In genomic region chr9:108073141-108073930, GRCm38 (mm10) we compare ENCODE assay signal across 11 mouse cellular contexts. TPM values are rescaled to one million over a fixed set of nuclear protein-coding genes. Genes with fewer than 3 reads are reported as not detected.
DNase-seq lines count a peak whose midpoint lies in the region; ATAC-seq and TF ChIP-seq lines count a peak whose summit lies in the region.
"Had no signal": no experiment of that assay in that cellular context is flagged by ENCODE, and none has a peak within 500 bp of the region (broad histone marks: within the 10 kb centered on the region; RNA-seq: fewer than 3 reads in every experiment).

No protein-coding gene starts in this region.

- H3K9ac ChIP-seq in heart, embryonic 11.5 days (ENCODE audit: low read depth, low read length) = 0 out of 2 replicates have a peak overlapping the region, but pooled peaks have one; percentile 49
- no peak overlapping the region for H3K9ac ChIP-seq in liver, embryonic 13.5 days
- H3K9ac ChIP-seq in liver, embryonic 11.5 days (ENCODE audit: low read depth, low read length) = no peak overlapping the region
- no peak overlapping the region for H3K9ac ChIP-seq in intestine, postnatal 0 days (ENCODE audit: low read depth, low read length)
- H3K9ac ChIP-seq: hindbrain, embryonic 15.5 days had no signal

- intact Hi-C loops in heart, postnatal 36 days (cut with DNase I) = no loop called here

- H3K4me2 ChIP-seq in heart, embryonic 11.5 days = no peak overlapping the region
- no peak overlapping the region for H3K4me2 ChIP-seq in liver, embryonic 13.5 days
- H3K4me2 ChIP-seq in liver, embryonic 11.5 days = no peak overlapping the region
- no peak overlapping the region for H3K4me2 ChIP-seq in intestine, postnatal 0 days (replicated peaks; ENCODE audit: low read depth)
- H3K4me2 ChIP-seq: hindbrain, embryonic 15.5 days had no signal

- DNase-seq in heart, postnatal 36 days = no peak
- DNase-seq in liver, embryonic 13.5 days = no peak
- DNase-seq in liver, embryonic 11.5 days (ENCODE audit: low spot score) = no peak
- DNase-seq in cerebellum, adult 8-10 months = peak; percentile 82
- DNase-seq in frontal cortex, postnatal 14 days (ENCODE audit: low spot score in 2 of 2) = no peak
- no peak for DNase-seq in urinary bladder, adult 2 months (ENCODE audit: low spot score)
- DNase-seq: thymus, postnatal 14 days had no signal

- TF ChIP-seq CTCF in intestine, postnatal 0 days (IDR thresholded peaks at IDR 0.05; ENCODE audit: low read depth) = no peak

- no peaks in the 10 kb centered on the region for H3K27me3 ChIP-seq in heart, embryonic 11.5 days (ENCODE audit: control insufficient read depth, insufficient read depth, low read length)
- H3K27me3 ChIP-seq in liver, embryonic 13.5 days = no peaks in the 10 kb centered on the region
- no peaks in the 10 kb centered on the region for H3K27me3 ChIP-seq in liver, embryonic 11.5 days (replicated peaks; ENCODE audit: control insufficient read depth, insufficient read depth, low read length)
- H3K27me3 ChIP-seq in intestine, postnatal 0 days (replicated peaks; ENCODE audit: control insufficient read depth, insufficient read depth, low read length) = no peaks in the 10 kb centered on the region
- H3K27me3 ChIP-seq: hindbrain, embryonic 15.5 days had no signal

- H3K36me3 ChIP-seq in heart, embryonic 11.5 days (ENCODE audit: control insufficient read depth, insufficient read depth, low read length) = peaks cover 5% of the 10 kb centered on the region; the same call in 1 of the 2 replicates
- H3K36me3 ChIP-seq in liver, embryonic 13.5 days = peaks cover 89% of the 10 kb centered on the region
- peaks cover 34% of the 10 kb centered on the region for H3K36me3 ChIP-seq in liver, embryonic 11.5 days (ENCODE audit: control insufficient read depth, insufficient read depth, low read length)
- peaks cover 40% of the 10 kb centered on the region for H3K36me3 ChIP-seq in intestine, postnatal 0 days (ENCODE audit: control insufficient read depth, insufficient read depth)

- no peak for ATAC-seq in heart, embryonic 11.5 days (replicated peaks; ENCODE audit: insufficient number of reproducible peaks, low FRiP score, low TSS enrichment)
- ATAC-seq in liver, embryonic 13.5 days (ENCODE audit: low read depth) = no peak
- no peak for ATAC-seq in liver, embryonic 11.5 days (replicated peaks; ENCODE audit: low FRiP score)
- ATAC-seq in intestine, postnatal 0 days = no peak

- WGBS in heart, embryonic 11.5 days (ENCODE audit: insufficient replicate concordance) = 50% methylated on average over 7 of the region's 7 CpGs
- WGBS in liver, embryonic 13.5 days (ENCODE audit: insufficient replicate concordance) = 74% methylated on average over 7 of the region's 7 CpGs
- WGBS in liver, embryonic 11.5 days = 64% methylated on average over 7 of the region's 7 CpGs
- WGBS in intestine, postnatal 0 days = 70% methylated on average over 7 of the region's 7 CpGs

- no peak overlapping the region for H3K4me3 ChIP-seq in heart, embryonic 11.5 days (ENCODE audit: low read depth, low read length)
- H3K4me3 ChIP-seq in liver, embryonic 13.5 days (replicated peaks) = no peak overlapping the region
- H3K4me3 ChIP-seq in liver, embryonic 11.5 days (ENCODE audit: low read depth, low read length) = no peak overlapping the region
- no peak overlapping the region for H3K4me3 ChIP-seq in intestine, postnatal 0 days (ENCODE audit: low read depth, low read length)
- H3K4me3 ChIP-seq: hindbrain, embryonic 15.5 days had no signal

- no peaks in the 10 kb centered on the region for H3K9me3 ChIP-seq in heart, embryonic 11.5 days (replicated peaks; ENCODE audit: control insufficient read depth, low read length)
- no peaks in the 10 kb centered on the region for H3K9me3 ChIP-seq in liver, embryonic 13.5 days (replicated peaks)
- H3K9me3 ChIP-seq in liver, embryonic 11.5 days (ENCODE audit: control insufficient read depth, low read length) = no peaks in the 10 kb centered on the region
- no peaks in the 10 kb centered on the region for H3K9me3 ChIP-seq in intestine, postnatal 0 days (ENCODE audit: control insufficient read depth)
- H3K9me3 ChIP-seq: hindbrain, embryonic 15.5 days had no signal

- H3K4me1 ChIP-seq in heart, embryonic 11.5 days (ENCODE audit: control insufficient read depth, insufficient read depth, low read length) = peaks cover 19% of the 10 kb centered on the region
- H3K4me1 ChIP-seq in liver, embryonic 13.5 days (replicated peaks) = peaks cover 60% of the 10 kb centered on the region
- H3K4me1 ChIP-seq in liver, embryonic 11.5 days (replicated peaks; ENCODE audit: control insufficient read depth, insufficient read depth, low read length) = peaks cover 20% of the 10 kb centered on the region
- no peaks in the 10 kb centered on the region for H3K4me1 ChIP-seq in intestine, postnatal 0 days (replicated peaks; ENCODE audit: control insufficient read depth, insufficient read depth, low read length)

- peak overlapping the region; percentile 10; the same call in 1 of the 2 replicates for H3K27ac ChIP-seq in heart, embryonic 11.5 days (ENCODE audit: low read depth, low read length)
- peak overlapping the region; percentile 9; the same call in 1 of the 2 replicates for H3K27ac ChIP-seq in liver, embryonic 13.5 days
- H3K27ac ChIP-seq in liver, embryonic 11.5 days (ENCODE audit: low read depth, low read length) = no peak overlapping the region
- H3K27ac ChIP-seq in intestine, postnatal 0 days (ENCODE audit: low read depth, low read length) = 0 out of 2 replicates have a peak overlapping the region, but pooled peaks have one; percentile 11
- H3K27ac ChIP-seq: hindbrain, embryonic 15.5 days had no signal

RNA-seq across cellular contexts. Expression of gene Mst1, which starts 6.9 kb away (rescaled TPM):
- 1.4 and 1.8 TPM in 2 replicates for polyA plus RNA-seq in heart, embryonic 11.5 days (2014; fragmentation: Nextera tagmentation; extraction: Ambion mirVana)
- total RNA-seq in heart, postnatal 36 days (2021) = not detected
- 15.5 and 18.6 TPM in 2 replicates for polyA plus RNA-seq in liver, embryonic 13.5 days (2015; fragmentation: Nextera tagmentation; extraction: Ambion mirVana)
- polyA plus RNA-seq in liver, embryonic 11.5 days (2014; fragmentation: Nextera tagmentation; extraction: Ambion mirVana) = 9.7 and 12.5 TPM in 2 replicates
- 0.78 and 0.84 TPM in 2 replicates for polyA plus RNA-seq in intestine, postnatal 0 days (2015; fragmentation: Nextera tagmentation; extraction: Ambion mirVana)
- polyA plus RNA-seq in urinary bladder, adult 2 months (2012; rRNA removed) = 5.6 and 6.2 TPM in 2 replicates
- total RNA-seq: left cerebral cortex, postnatal 36 days had no signal

RNA-seq across cellular contexts. Expression of gene Rnf123, which starts 9.8 kb away (rescaled TPM):
- polyA plus RNA-seq in heart, embryonic 11.5 days (2014; fragmentation: Nextera tagmentation; extraction: Ambion mirVana) = 23.4 and 27.2 TPM in 2 replicates
- 10 to 100 TPM; 94.2 to 97.4 TPM for total RNA-seq in heart, postnatal 36 days (2021)
- polyA plus RNA-seq in liver, embryonic 13.5 days (2015; fragmentation: Nextera tagmentation; extraction: Ambion mirVana) = 80.8 and 88.0 TPM in 2 replicates
- polyA plus RNA-seq in liver, embryonic 11.5 days (2014; fragmentation: Nextera tagmentation; extraction: Ambion mirVana) = 59.1 and 59.2 TPM in 2 replicates
- polyA plus RNA-seq in intestine, postnatal 0 days (2015; fragmentation: Nextera tagmentation; extraction: Ambion mirVana) = 17.2 and 18.2 TPM in 2 replicates
- 54.6 and 60.6 TPM in 2 replicates for polyA plus RNA-seq in urinary bladder, adult 2 months (2012; rRNA removed)

RNA-seq across cellular contexts. Expression of gene Amigo3, which starts 20.4 kb away (rescaled TPM):
- 1.1 and 1.9 TPM in 2 replicates for polyA plus RNA-seq in heart, embryonic 11.5 days (2014; fragmentation: Nextera tagmentation; extraction: Ambion mirVana)
- total RNA-seq in heart, postnatal 36 days (2021) = 1 to 10 TPM; 1.1 to 1.4 TPM
- 1.2 and 1.4 TPM in 2 replicates for polyA plus RNA-seq in liver, embryonic 13.5 days (2015; fragmentation: Nextera tagmentation; extraction: Ambion mirVana)
- 2.3 TPM in 2 replicates for polyA plus RNA-seq in liver, embryonic 11.5 days (2014; fragmentation: Nextera tagmentation; extraction: Ambion mirVana)
- polyA plus RNA-seq in intestine, postnatal 0 days (2015; fragmentation: Nextera tagmentation; extraction: Ambion mirVana) = 4.4 and 4.8 TPM in 2 replicates
- polyA plus RNA-seq in urinary bladder, adult 2 months (2012; rRNA removed) = 2.3 and 2.6 TPM in 2 replicates

RNA-seq across cellular contexts. Expression of gene Apeh, which starts 21.1 kb away (rescaled TPM):
- polyA plus RNA-seq in heart, embryonic 11.5 days (2014; fragmentation: Nextera tagmentation; extraction: Ambion mirVana) = 64.5 and 70.7 TPM in 2 replicates
- total RNA-seq in heart, postnatal 36 days (2021) = 10 to 100 TPM; 38.6 to 50.2 TPM
- 176 and 195 TPM in 2 replicates for polyA plus RNA-seq in liver, embryonic 13.5 days (2015; fragmentation: Nextera tagmentation; extraction: Ambion mirVana)
- 159 and 167 TPM in 2 replicates for polyA plus RNA-seq in liver, embryonic 11.5 days (2014; fragmentation: Nextera tagmentation; extraction: Ambion mirVana)
- polyA plus RNA-seq in intestine, postnatal 0 days (2015; fragmentation: Nextera tagmentation; extraction: Ambion mirVana) = 82.6 and 98.4 TPM in 2 replicates
- 58.4 and 64.1 TPM in 2 replicates for polyA plus RNA-seq in urinary bladder, adult 2 months (2012; rRNA removed)

RNA-seq across cellular contexts. Expression of gene Gmppb, which starts 24.3 kb away (rescaled TPM):
- 24.0 and 24.5 TPM in 2 replicates for polyA plus RNA-seq in heart, embryonic 11.5 days (2014; fragmentation: Nextera tagmentation; extraction: Ambion mirVana)
- 10 to 100 TPM in 1 of 2 experiments, 1 to 10 TPM in 1; 8.4 to 10.4 TPM for total RNA-seq in heart, postnatal 36 days (2021)
- 21.0 TPM in 2 replicates for polyA plus RNA-seq in liver, embryonic 13.5 days (2015; fragmentation: Nextera tagmentation; extraction: Ambion mirVana)
- 26.5 and 30.0 TPM in 2 replicates for polyA plus RNA-seq in liver, embryonic 11.5 days (2014; fragmentation: Nextera tagmentation; extraction: Ambion mirVana)
- 146 and 154 TPM in 2 replicates for polyA plus RNA-seq in intestine, postnatal 0 days (2015; fragmentation: Nextera tagmentation; extraction: Ambion mirVana)
- 18.8 and 23.9 TPM in 2 replicates for polyA plus RNA-seq in urinary bladder, adult 2 months (2012; rRNA removed)
